Mouse (Mus musculus): Measurements from ENCODE around the gene Krt88. TPM values are rescaled to one million over a fixed set of nuclear protein-coding genes. Genes with fewer than 3 reads are reported as not detected.

The Krt88 gene
- polyA plus RNA-seq, 1 experiment from 2014 or later = not detected

DNA sequence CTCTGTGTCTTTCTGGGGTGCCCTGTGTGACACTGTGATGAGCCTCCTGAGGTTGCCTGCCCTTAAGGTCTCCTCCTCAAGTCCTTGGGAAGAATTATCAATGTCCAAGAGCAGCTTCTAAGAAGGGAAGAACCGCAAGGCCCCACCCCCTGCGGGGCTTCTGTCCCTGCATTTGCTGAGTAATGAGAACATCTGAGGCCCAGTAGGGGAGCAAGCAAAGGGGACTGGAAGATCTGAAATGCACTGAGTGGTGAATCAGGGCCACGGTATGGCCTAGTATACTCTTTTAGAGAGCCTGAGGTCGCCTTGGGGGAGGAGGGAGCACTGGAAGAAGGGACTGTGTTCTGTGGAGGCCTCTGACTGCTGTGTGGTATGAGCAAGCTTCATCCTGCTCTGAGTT lies 34.5 kb downstream of the Krt88 start:
- Histone ChIP-seq H3K27me3 (peaks cover 39% of the 10 kb centered on the region), H3K36me3 (no peaks in the 10 kb centered on the region), H3K4me2 (replicated peaks) (no peak overlapping the region), H3K9me3 (no peaks in the 10 kb centered on the region), H3K27ac (no peak overlapping the region), H3K4me1 (peaks cover 20% of the 10 kb centered on the region), H3K9ac (no peak overlapping the region), H3K4me3 (no peak overlapping the region)
- no peak for ATAC-seq (ENCODE audit: low FRiP score, low read depth)
- WGBS = 44% methylated on average over 4 of the region's 4 CpGs

DNA sequence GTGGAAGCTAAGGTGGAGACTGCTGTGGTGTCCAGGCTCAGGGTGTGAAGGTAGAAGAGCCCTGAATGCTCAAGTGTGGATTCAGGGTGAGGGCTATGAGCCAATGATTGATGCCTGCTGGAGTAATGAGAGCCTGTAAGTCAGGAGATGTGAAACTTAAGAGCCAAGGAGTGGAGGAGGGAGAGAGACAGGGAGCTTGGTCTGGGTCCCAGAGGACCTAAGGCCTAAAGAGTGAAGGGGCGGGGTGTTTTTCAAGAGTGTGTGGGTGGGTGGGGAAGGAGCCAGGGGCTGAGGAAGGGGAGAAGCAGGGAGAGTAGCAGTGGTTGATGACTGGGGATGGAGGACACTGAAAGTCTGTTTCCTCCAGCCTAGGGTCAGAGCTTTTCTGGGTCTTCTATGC lies 36.1 kb downstream of the Krt88 start:
- H3K4me1 ChIP-seq = peaks cover 20% of the 10 kb centered on the region
- H3K4me2 ChIP-seq (replicated peaks) = no peak overlapping the region
- H3K36me3 ChIP-seq = no peaks in the 10 kb centered on the region
- no peak overlapping the region for H3K4me3 ChIP-seq
- peaks cover 28% of the 10 kb centered on the region for H3K27me3 ChIP-seq
- no peak for ATAC-seq (ENCODE audit: low FRiP score, low read depth)
- H3K9me3 ChIP-seq = no peaks in the 10 kb centered on the region
- no peak overlapping the region for H3K27ac ChIP-seq
- 100% methylated on average over 1 of the region's 1 CpGs for WGBS
- H3K9ac ChIP-seq = no peak overlapping the region

DNA sequence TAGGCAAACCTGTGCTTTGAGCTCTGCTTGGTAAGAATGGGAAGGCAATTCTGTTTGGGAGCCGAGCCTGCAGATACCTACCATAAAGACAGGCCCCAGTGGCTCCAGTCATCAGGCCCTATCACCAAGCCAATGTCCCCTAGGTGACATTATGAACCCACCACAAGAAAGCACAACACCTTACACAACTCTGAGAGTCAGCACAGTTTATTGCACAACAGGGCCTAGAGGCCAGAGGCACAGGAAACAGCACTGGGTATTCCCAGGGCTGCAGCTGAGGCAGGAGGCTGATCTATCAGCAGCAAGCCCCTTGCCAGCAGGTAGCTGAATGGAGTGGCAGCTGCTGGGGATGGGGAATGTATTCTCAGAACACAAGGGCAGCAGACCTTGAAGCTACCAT lies 37.4 kb downstream of the Krt88 start:
- 0 out of 2 replicates have a peak, but pooled peaks cover 10% of the 10 kb centered on the region for H3K4me1 ChIP-seq
- WGBS = 40% methylated on average over 1 of the region's 1 CpGs
- ATAC-seq (ENCODE audit: low FRiP score, low read depth) = no peak

DNA sequence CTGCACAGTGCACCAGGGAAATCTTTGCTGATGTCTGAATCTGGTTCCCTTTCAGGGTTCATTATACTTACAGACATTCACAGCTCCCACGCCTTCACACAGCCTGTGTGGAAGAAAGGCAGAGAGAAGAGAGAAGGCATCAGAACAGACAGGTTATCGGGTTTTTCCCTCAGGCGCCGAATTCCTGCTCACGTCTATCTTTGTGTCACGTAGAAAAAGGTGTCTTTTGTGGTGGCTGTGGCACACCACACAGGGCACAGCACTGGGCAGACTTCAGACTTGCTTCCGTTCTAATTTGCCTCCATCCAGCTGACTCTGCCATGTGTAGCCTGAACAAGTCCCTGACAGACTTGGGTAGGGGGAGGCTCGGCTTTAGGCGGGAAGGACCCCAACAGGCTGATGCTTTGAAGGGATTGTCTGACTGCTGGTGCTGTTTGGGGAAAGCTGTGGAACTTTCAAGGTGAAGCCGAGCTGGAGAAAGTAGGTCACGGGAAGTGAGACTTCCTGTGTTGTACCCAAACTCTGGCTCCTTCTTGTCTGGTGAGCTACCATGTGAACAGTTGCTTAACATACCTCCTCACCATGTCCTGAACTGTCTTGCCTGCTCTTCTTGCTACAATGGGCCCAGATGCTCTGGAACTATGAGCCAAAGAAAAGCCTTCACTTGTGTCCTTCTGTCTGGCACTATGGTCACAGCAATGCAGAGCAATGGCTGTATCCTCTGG lies 38.5 kb downstream of the Krt88 start:
- ATAC-seq (ENCODE audit: low FRiP score, low read depth) = no peak
- H3K27me3 ChIP-seq = peaks cover 7% of the 10 kb centered on the region; the same call in 1 of the 2 replicates
- H3K4me1 ChIP-seq = 0 out of 2 replicates have a peak, but pooled peaks cover 10% of the 10 kb centered on the region
- 73% methylated on average over 11 of the region's 11 CpGs for WGBS
- H3K27ac ChIP-seq = no peak overlapping the region
- no peak overlapping the region for H3K4me3 ChIP-seq
- no peak overlapping the region for H3K9ac ChIP-seq
- H3K36me3 ChIP-seq = no peaks in the 10 kb centered on the region
- H3K4me2 ChIP-seq (replicated peaks) = no peak overlapping the region
- H3K9me3 ChIP-seq = no peaks in the 10 kb centered on the region

More for the DNA sequence above, 37.4 kb downstream of the Krt88 start:
- peaks cover 16% of the 10 kb centered on the region for H3K27me3 ChIP-seq
- H3K9me3 ChIP-seq = no peaks in the 10 kb centered on the region
- H3K4me3 ChIP-seq = no peak overlapping the region
- no peak overlapping the region for H3K9ac ChIP-seq
- no peaks in the 10 kb centered on the region for H3K36me3 ChIP-seq
- no peak overlapping the region for H3K27ac ChIP-seq
- H3K4me2 ChIP-seq (replicated peaks) = no peak overlapping the region

DNA sequence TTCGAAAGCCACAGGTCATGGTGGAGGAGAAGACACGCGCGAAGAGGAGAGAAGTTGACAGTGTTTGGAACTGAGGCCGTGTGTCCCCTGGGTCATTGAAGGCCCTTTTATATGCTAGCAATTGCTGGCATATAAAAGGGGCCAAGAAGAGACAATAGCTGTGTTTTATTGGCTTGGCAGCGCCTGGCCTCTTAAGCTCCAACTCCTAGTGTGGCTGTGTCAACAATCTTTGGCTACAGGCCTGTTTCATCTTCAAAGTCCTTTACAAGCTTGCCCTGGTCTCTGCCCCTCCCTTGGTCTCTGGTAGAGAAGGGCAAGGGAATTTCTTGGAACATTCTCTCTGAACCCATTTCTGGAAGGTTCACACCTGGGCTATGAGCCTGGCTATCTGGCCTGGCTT lies 43.9 kb downstream of the Krt88 start, which contains the start of gene Krt83:
Gene Krt83 (minus strand): TSS at position 82 of the 400 bp plus-strand sequence.
- ATAC-seq (ENCODE audit: low FRiP score, low read depth) = no peak
- Histone ChIP-seq H3K4me1 (peaks cover 14% of the 10 kb centered on the region), H3K36me3 (no peaks in the 10 kb centered on the region), H3K9me3 (no peaks in the 10 kb centered on the region), H3K4me2 (replicated peaks) (no peak within 1 kb of the TSS), H3K27ac (no peak within 1 kb of the TSS), H3K4me3 (no peak within 1 kb of the TSS), H3K9ac (no peak within 1 kb of the TSS), H3K27me3 (no peaks in the 10 kb centered on the region)
- WGBS = 53% methylated on average over 6 of the region's 6 CpGs

DNA sequence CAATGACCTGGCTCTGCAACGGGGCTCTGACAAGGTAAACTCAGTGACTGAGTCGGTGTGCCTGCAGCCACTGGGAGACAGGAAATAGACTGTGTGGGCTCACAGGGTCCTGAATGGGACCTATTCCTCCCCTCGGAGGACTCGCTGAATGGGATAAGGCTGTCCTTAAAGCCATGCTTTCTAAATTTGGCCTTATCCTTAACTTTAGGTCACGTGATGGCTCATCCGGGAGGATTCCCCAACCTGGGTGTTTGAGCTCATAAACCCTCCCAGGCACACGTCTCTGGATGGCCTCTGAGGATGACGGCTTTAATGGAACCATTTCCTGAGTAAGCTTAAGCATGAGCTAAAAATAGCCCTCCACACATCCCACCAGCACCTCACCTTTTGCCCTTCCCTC lies 45.2 kb downstream of the Krt88 start:
- 43% methylated on average over 8 of the region's 8 CpGs for WGBS
- no peak for ATAC-seq (ENCODE audit: low FRiP score, low read depth)

DNA sequence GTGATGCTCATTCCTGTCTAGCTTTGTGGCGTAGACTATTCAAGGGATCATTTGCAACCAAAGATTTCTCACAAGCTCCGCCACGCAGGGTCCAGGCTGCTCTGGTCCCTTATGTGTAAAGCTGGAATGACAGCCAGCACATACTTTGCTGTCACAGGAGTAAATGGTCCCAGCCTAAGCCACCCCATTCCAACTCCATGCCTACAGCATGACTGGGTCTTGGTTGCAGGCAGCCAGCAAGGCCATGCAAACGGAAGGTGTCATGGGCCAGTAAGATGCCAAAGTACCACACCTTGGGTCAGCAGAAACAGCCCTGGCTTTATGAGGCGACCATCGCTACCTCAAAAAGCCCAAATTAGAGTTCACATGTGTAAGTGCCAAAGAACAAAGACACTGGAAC lies 46.2 kb downstream of the Krt88 start:
- Histone ChIP-seq H3K9ac (no peak overlapping the region), H3K27me3 (0 out of 2 replicates have a peak, but pooled peaks cover 2% of the 10 kb centered on the region), H3K4me1 (peaks cover 21% of the 10 kb centered on the region), H3K36me3 (no peaks in the 10 kb centered on the region), H3K27ac (no peak overlapping the region), H3K9me3 (no peaks in the 10 kb centered on the region), H3K4me3 (no peak overlapping the region), H3K4me2 (replicated peaks) (no peak overlapping the region)
- WGBS = 88% methylated on average over 6 of the region's 6 CpGs
- no peak for ATAC-seq (ENCODE audit: low FRiP score, low read depth)

More for the DNA sequence above, 45.2 kb downstream of the Krt88 start:
- H3K4me2 ChIP-seq (replicated peaks) = no peak overlapping the region
- no peak overlapping the region for H3K27ac ChIP-seq
- no peaks in the 10 kb centered on the region for H3K27me3 ChIP-seq
- no peaks in the 10 kb centered on the region for H3K36me3 ChIP-seq
- no peaks in the 10 kb centered on the region for H3K9me3 ChIP-seq
- H3K4me3 ChIP-seq = no peak overlapping the region
- H3K9ac ChIP-seq = no peak overlapping the region
- peaks cover 21% of the 10 kb centered on the region for H3K4me1 ChIP-seq

DNA sequence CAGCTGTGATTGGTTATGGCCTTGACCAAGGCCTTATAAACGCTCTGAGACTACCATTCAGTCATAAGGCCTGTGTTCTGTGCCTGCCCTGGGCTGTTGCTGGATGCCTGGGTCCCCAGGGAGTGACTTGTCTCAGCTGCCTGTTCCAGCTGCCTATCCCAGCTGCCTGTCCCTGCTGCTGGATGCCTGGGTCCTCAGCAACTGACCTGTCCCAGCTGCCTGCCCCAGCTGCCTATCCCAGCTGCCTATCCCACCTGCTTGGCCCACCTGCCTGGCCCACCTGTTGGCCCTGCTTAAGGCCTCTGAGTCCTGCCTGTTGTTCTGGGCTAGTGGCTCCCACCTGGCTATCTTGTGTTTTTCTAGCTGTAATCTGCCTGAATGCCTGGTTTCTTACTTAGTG lies 46.7 kb downstream of the Krt88 start:
- Histone ChIP-seq H3K36me3 (no peaks in the 10 kb centered on the region), H3K9me3 (no peaks in the 10 kb centered on the region), H3K4me2 (replicated peaks) (no peak overlapping the region), H3K27me3 (0 out of 2 replicates have a peak, but pooled peaks cover 2% of the 10 kb centered on the region), H3K9ac (no peak overlapping the region), H3K27ac (no peak overlapping the region; the same call in 1 of the 2 replicates), H3K4me1 (peaks cover 21% of the 10 kb centered on the region), H3K4me3 (no peak overlapping the region)
- 28% methylated on average over 1 of the region's 1 CpGs for WGBS
- ATAC-seq (ENCODE audit: low FRiP score, low read depth) = no peak

DNA sequence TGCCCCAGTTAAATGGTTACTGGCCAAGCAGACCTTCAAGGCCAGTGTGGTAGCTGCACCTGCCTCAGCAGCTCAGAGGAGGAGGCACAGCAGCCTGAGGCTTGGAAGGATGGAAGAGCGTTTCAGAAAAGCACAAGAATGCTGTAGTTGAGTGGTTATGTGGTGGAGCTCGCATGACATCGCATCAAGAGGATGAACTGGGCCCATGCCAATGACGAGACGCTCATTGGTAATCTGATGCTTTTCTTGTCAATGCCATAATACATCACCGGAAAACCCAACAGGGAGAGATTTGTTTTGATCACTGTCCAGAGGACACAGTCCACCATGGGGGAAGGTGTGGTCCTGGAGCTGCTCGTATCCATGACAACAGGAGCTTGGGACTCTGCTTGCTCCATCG lies 47.7 kb downstream of the Krt88 start:
- 0 out of 2 replicates have a peak, but pooled peaks cover 2% of the 10 kb centered on the region for H3K27me3 ChIP-seq
- H3K36me3 ChIP-seq = no peaks in the 10 kb centered on the region
- peaks cover 21% of the 10 kb centered on the region for H3K4me1 ChIP-seq
- no peak overlapping the region for H3K9ac ChIP-seq
- H3K9me3 ChIP-seq = no peaks in the 10 kb centered on the region
- H3K4me3 ChIP-seq = no peak overlapping the region
- no peak overlapping the region for H3K4me2 ChIP-seq (replicated peaks)
- no peak overlapping the region for H3K27ac ChIP-seq
- no peak for ATAC-seq (ENCODE audit: low FRiP score, low read depth)
- WGBS = 81% methylated on average over 8 of the region's 8 CpGs

DNA sequence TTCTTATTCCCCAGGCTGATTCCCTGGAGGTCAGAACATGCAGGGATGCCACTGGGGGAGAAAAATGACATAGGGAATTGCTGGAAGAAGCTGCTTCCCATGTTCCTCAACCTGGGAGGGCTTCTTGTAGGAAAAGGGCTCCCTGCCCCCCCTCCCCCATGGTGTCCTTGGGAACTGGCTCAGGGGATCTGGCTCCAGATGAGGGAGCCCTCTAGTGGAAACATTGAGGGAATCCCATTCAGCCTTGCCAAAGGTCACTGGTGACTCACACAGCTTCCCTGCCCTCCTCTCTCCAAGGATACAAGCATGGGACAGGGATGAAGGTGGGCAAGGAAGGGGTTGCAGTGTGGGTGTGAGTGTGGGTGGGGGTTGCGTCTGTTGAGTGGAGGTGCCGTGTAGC lies 49.6 kb downstream of the Krt88 start:
- H3K4me2 ChIP-seq (replicated peaks) = no peak overlapping the region
- H3K27me3 ChIP-seq = peaks cover 6% of the 10 kb centered on the region; the same call in 1 of the 2 replicates

More for the DNA sequence above, 49.6 kb downstream of the Krt88 start:
- H3K27ac ChIP-seq = no peak overlapping the region
- H3K9ac ChIP-seq = no peak overlapping the region
- H3K4me1 ChIP-seq = peaks cover 21% of the 10 kb centered on the region
- ATAC-seq (ENCODE audit: low FRiP score, low read depth) = no peak
- H3K36me3 ChIP-seq = no peaks in the 10 kb centered on the region
- WGBS = 64% methylated on average over 2 of the region's 2 CpGs
- no peak overlapping the region for H3K4me3 ChIP-seq
- H3K9me3 ChIP-seq = no peaks in the 10 kb centered on the region

Data from limb, embryonic 13.5 days (tissue).